Mouse (Mus musculus): Measurements from ENCODE around the gene H2-Q2.

DNA sequence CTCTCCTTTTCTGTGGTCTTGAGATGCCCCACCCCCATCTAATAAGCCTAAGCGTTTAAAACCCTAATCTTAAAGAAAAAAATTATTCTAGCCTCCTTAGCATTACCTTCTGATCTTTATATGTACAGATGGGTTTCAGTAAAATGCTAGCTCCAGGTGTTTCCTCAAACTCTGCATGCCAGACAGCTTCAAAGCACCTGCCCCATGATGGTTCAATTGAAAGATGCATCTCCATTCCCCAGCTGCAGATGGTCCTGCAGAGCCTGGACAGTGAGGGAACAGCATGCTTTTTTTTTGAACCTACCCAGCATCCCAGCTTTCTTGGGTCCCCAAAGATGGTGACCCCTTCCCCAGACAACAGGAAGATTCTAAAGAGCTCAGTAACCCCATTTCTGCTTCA is 15.0 kb downstream of the H2-Q2 start:
- TF ChIP-seq EP300 (IDR thresholded peaks at IDR 0.05; ENCODE audit: low read depth) (no peak), CTCF (IDR thresholded peaks at IDR 0.05; ENCODE audit: low read depth) (no peak)
